Mouse (Mus musculus) intestine, embryonic 16.5 days (tissue): Measurements from ENCODE around the gene Nfasc. TPM values are rescaled to one million over a fixed set of nuclear protein-coding genes. Genes with fewer than 3 reads are reported as not detected.

Experiments used
- ATAC-seq: fragments of 200-750 bp; cut with Nextera tagmentation; 2 replicates; pipeline ENCODE4 v1.8.0; 2017; ENCODE audit warnings: moderate TSS enrichment, moderate library complexity
- H3K27ac ChIP-seq: fragments of 300-500 bp; sonication (generic); 2 replicates; pipeline ENCODE4 v1.5.1; 2014; ENCODE audit warnings: mild to moderate bottlenecking, low read length
- H3K27me3 ChIP-seq: fragments of 300-500 bp; sonication (generic); replicated peaks from 2 replicates; pipeline ENCODE4 v1.6.1; 2014; ENCODE audit warnings: low read length, control low read depth, mixed read lengths; ENCODE audit not compliant: control insufficient read depth, insufficient read depth
- H3K36me3 ChIP-seq: fragments of 300-500 bp; sonication (generic); 2 replicates; pipeline ENCODE4 v1.6.1; 2014; ENCODE audit warnings: low read length, control low read depth; ENCODE audit not compliant: control insufficient read depth, insufficient read depth
- H3K4me1 ChIP-seq: fragments of 300-500 bp; sonication (generic); 2 replicates; pipeline ENCODE4 v1.6.1; 2014; ENCODE audit warnings: low read length, control low read depth, mixed read lengths; ENCODE audit not compliant: control insufficient read depth, insufficient read depth
- H3K4me2 ChIP-seq: fragments of 300-500 bp; sonication (generic); 2 replicates; pipeline ENCODE4 v1.6.1; 2014; ENCODE audit warnings: low read depth, low read length, control low read depth
- H3K4me3 ChIP-seq: fragments of 300-500 bp; sonication (generic); 2 replicates; pipeline ENCODE4 v1.5.1; 2014; ENCODE audit warnings: mild to moderate bottlenecking, low read length
- H3K9ac ChIP-seq: fragments of 300-500 bp; sonication (generic); 2 replicates; pipeline ENCODE4 v1.6.1; 2014; ENCODE audit warnings: low read depth, low read length
- H3K9me3 ChIP-seq: fragments of 300-500 bp; sonication (generic); 2 replicates; pipeline ENCODE4 v1.6.1; 2016; ENCODE audit warnings: low read length, control low read depth; ENCODE audit not compliant: control insufficient read depth
- WGBS: fragments of 180-500 bp; shearing (Covaris S2); extraction: QIAGEN DNeasy Blood & Tissue Kit; methylation state at CpG from one replicate; pipeline ENCODE4 v1.1.7; 2014; 5-methylcytosine and 5-hydroxymethylcytosine counted together
- polyA plus RNA-seq: library from polyadenylated mRNA; unstranded; fragments of >200 nt; fragmentation: Nextera tagmentation; extraction: Ambion mirVana; gene quantifications from 2 replicates; pipeline ENCODE4 v1.2.1, GENCODE M21; 2015

Nfasc gene
- polyA plus RNA-seq, 1 experiment from 2014 or later = 2.0 TPM

- H3K4me1 ChIP-seq = 0 out of 2 replicates have a peak, but pooled peaks cover 4% of the 10 kb centered on the region
- WGBS = 71% methylated on average over 6 of the region's 6 CpGs
Measured at GRCm38 (mm10) chr1:132640256-132640655, 101.3 kb downstream of the Nfasc start.

GRCm38 (mm10) chr1:132637346-132637745 lies 104.3 kb downstream of the Nfasc start:
- no peak overlapping the region for H3K4me3 ChIP-seq
- no peaks in the 10 kb centered on the region for H3K36me3 ChIP-seq
- H3K4me1 ChIP-seq = 0 out of 2 replicates have a peak, but pooled peaks cover 4% of the 10 kb centered on the region
- no peak overlapping the region for H3K4me2 ChIP-seq
- 83% methylated on average over 7 of the region's 7 CpGs for WGBS
- H3K9me3 ChIP-seq = no peaks in the 10 kb centered on the region
- H3K9ac ChIP-seq = no peak overlapping the region
- ATAC-seq = no peak
- no peak overlapping the region for H3K27ac ChIP-seq
- no peaks in the 10 kb centered on the region for H3K27me3 ChIP-seq

More at GRCm38 (mm10) chr1:132640256-132640655, 101.3 kb downstream of the Nfasc start:
- Histone ChIP-seq H3K9ac (no peak overlapping the region), H3K36me3 (no peaks in the 10 kb centered on the region), H3K9me3 (no peaks in the 10 kb centered on the region), H3K4me2 (no peak overlapping the region), H3K27ac (no peak overlapping the region), H3K4me3 (no peak overlapping the region), H3K27me3 (no peaks in the 10 kb centered on the region)
- ATAC-seq = no peak

DNA sequence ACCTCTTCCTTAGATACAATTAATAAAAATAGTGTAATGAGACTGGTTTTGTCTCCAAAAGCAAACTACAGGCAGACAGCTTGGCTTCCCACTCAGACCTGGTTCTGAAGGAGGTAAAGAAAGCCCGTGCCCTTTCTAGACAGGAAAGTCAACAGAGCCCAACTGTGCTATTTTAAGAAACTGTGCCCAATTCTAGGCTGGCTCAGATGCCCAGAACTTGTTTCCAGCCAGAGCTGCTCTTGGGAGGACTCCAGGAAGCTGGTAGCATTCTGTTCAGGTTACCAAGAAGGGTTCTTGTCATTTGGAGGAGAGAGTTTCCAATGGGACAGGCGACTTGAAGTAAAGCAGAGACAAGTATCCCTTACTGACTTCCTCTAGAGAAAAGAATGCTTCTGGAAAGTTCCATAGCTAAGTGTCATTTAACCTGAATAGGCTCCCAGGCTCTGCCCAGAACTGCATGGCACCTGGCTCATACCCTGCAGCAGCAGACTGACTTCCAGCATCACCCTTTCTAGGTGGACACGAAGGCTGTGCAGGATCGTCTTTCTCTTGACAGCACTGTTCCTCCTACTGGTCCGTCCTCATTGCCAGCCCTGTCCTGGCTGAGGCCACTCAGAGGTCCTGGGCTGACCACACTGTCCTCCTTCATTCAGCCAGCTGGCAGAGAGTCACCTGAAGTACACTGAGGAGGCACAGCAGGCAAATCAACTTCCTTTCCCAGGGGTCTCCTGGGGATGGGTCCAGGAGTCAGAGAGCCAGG lies 111.8 kb downstream of the Nfasc start:
- no peak overlapping the region for H3K9ac ChIP-seq
- no peak overlapping the region for H3K27ac ChIP-seq
- H3K36me3 ChIP-seq = no peaks in the 10 kb centered on the region
- no peaks in the 10 kb centered on the region for H3K4me1 ChIP-seq
- no peak overlapping the region for H3K4me3 ChIP-seq
- H3K27me3 ChIP-seq = no peaks in the 10 kb centered on the region
- H3K4me2 ChIP-seq = no peak overlapping the region
- WGBS = 74% methylated on average over 5 of the region's 5 CpGs
- H3K9me3 ChIP-seq = no peaks in the 10 kb centered on the region
- ATAC-seq = no peak

- H3K27ac ChIP-seq = no peak overlapping the region
- H3K4me3 ChIP-seq = no peak overlapping the region
- no peak overlapping the region for H3K4me2 ChIP-seq
- no peak overlapping the region for H3K9ac ChIP-seq
- no peaks in the 10 kb centered on the region for H3K27me3 ChIP-seq
- no peaks in the 10 kb centered on the region for H3K36me3 ChIP-seq
- H3K9me3 ChIP-seq = no peaks in the 10 kb centered on the region
- H3K4me1 ChIP-seq = no peaks in the 10 kb centered on the region
- no peak for ATAC-seq
- 43% methylated on average over 3 of the region's 3 CpGs for WGBS
Measured at GRCm38 (mm10) chr1:132628599-132628998, 113.0 kb downstream of the Nfasc start.

- no peaks in the 10 kb centered on the region for H3K36me3 ChIP-seq
- ATAC-seq = no peak
- H3K4me3 ChIP-seq = no peak overlapping the region
- H3K27me3 ChIP-seq = no peaks in the 10 kb centered on the region
- H3K9me3 ChIP-seq = no peaks in the 10 kb centered on the region
- H3K4me1 ChIP-seq = no peaks in the 10 kb centered on the region
- WGBS = 90% methylated on average over 8 of the region's 8 CpGs
- no peak overlapping the region for H3K4me2 ChIP-seq
- H3K9ac ChIP-seq = no peak overlapping the region
- H3K27ac ChIP-seq = no peak overlapping the region
Measured at GRCm38 (mm10) chr1:132628183-132628582, 113.4 kb downstream of the Nfasc start.

GRCm38 (mm10) chr1:132626125-132626756 lies 115.4 kb downstream of the Nfasc start:
- H3K27ac ChIP-seq = no peak overlapping the region

DNA sequence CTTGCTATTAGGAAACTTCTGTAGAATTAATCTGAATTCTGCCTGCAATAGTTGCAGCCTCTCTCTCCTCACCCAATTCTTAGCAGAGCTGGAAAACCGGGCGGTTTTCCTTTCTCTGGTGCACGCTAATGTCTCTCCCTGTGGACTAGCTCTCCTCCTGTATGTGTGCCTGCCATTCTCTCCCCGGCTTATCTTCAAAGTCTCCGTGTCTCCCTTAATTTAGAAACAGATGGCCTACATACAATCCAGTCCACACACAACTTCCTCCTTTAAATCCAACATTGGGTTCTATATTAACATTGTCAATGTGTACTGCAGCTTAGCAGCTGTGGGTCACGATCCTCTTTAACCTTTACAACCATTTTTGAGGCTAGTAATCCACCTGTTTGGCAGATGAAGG lies 116.6 kb downstream of the Nfasc start:
- no peaks in the 10 kb centered on the region for H3K36me3 ChIP-seq
- H3K27me3 ChIP-seq = no peaks in the 10 kb centered on the region
- H3K27ac ChIP-seq = no peak overlapping the region
- no peaks in the 10 kb centered on the region for H3K4me1 ChIP-seq
- H3K9me3 ChIP-seq = no peaks in the 10 kb centered on the region
- no peak overlapping the region for H3K4me3 ChIP-seq
- WGBS = 54% methylated on average over 6 of the region's 6 CpGs
- no peak overlapping the region for H3K9ac ChIP-seq
- no peak for ATAC-seq
- H3K4me2 ChIP-seq = no peak overlapping the region

More at GRCm38 (mm10) chr1:132626125-132626756, 115.4 kb downstream of the Nfasc start:
- H3K4me1 ChIP-seq = no peaks in the 10 kb centered on the region
- no peaks in the 10 kb centered on the region for H3K27me3 ChIP-seq
- no peak overlapping the region for H3K9ac ChIP-seq
- no peaks in the 10 kb centered on the region for H3K9me3 ChIP-seq
- 62% methylated on average over 7 of the region's 7 CpGs for WGBS
- no peak overlapping the region for H3K4me2 ChIP-seq
- no peaks in the 10 kb centered on the region for H3K36me3 ChIP-seq
- no peak overlapping the region for H3K4me3 ChIP-seq
- no peak for ATAC-seq

DNA sequence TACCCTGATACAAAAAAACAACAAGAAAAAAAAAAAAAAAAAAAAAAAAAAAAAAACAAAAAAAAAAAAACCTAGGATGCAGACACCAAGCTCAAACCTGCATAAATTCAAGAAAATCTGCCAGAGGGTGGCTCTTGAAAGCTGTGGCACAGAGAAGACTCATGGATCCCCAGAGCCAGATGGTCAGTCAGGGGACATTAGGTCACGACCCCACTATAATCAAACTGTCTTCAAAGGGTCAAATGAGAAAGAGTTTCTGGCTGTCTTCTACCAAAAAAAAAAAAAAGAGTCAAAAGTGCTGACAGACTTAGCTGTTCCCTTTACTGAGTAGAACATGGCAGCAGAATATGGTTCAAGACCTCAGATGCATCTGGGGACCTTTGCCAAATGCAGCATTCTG lies 117.1 kb downstream of the Nfasc start:
- H3K27me3 ChIP-seq = no peaks in the 10 kb centered on the region
- no peak overlapping the region for H3K9ac ChIP-seq
- no peaks in the 10 kb centered on the region for H3K4me1 ChIP-seq
- no peaks in the 10 kb centered on the region for H3K36me3 ChIP-seq
- no peak overlapping the region for H3K27ac ChIP-seq
- H3K4me3 ChIP-seq = no peak overlapping the region
- WGBS = 50% methylated on average over 1 of the region's 1 CpGs
- H3K4me2 ChIP-seq = no peak overlapping the region
- ATAC-seq = no peak
- H3K9me3 ChIP-seq = no peaks in the 10 kb centered on the region

- 39% methylated on average over 14 of the region's 14 CpGs for WGBS
- no peak overlapping the region for H3K4me2 ChIP-seq
- no peak overlapping the region for H3K27ac ChIP-seq
- no peaks in the 10 kb centered on the region for H3K36me3 ChIP-seq
- ATAC-seq = no peak
- no peaks in the 10 kb centered on the region for H3K27me3 ChIP-seq
- H3K4me1 ChIP-seq = no peaks in the 10 kb centered on the region
- no peak overlapping the region for H3K4me3 ChIP-seq
- no peaks in the 10 kb centered on the region for H3K9me3 ChIP-seq
- H3K9ac ChIP-seq = no peak overlapping the region
Measured at GRCm38 (mm10) chr1:132623641-132624336, 117.8 kb downstream of the Nfasc start.
